Mouse (Mus musculus) liver, embryonic 14.5 days (tissue): ENCODE data around the gene Avp. TPM values are rescaled to one million over a fixed set of nuclear protein-coding genes. Genes with fewer than 3 reads are reported as not detected.

Experiments used
- ATAC-seq: fragments of 200-750 bp; cut with Nextera tagmentation; 2 replicates; pipeline ENCODE4 v1.8.0; 2017; ENCODE audit warnings: moderate number of reproducible peaks, mild to moderate bottlenecking, moderate library complexity; ENCODE audit not compliant: insufficient read depth
- DNase-seq, 3 experiments: peaks; one replicate each; pipeline ENCODE4 v3.0.0-alpha.2; 2012 to 2013; ENCODE audit warnings: low read depth in 3 of 3, low spot score in 3 of 3
- H3K27ac ChIP-seq: fragments of 300-500 bp; sonication (generic); 2 replicates; pipeline ENCODE4 v1.5.1; 2014; ENCODE audit warnings: moderate library complexity, mild to moderate bottlenecking, control low read depth, inconsistent platforms
- H3K27me3 ChIP-seq: fragments of 300-500 bp; sonication (generic); 2 replicates; pipeline ENCODE4 v1.6.1; 2014; ENCODE audit warnings: mild to moderate bottlenecking, low read length, moderate library complexity; ENCODE audit not compliant: control insufficient read depth, insufficient read depth
- H3K36me3 ChIP-seq: fragments of 300-500 bp; sonication (generic); replicated peaks from 2 replicates; pipeline ENCODE4 v1.6.1; 2014; ENCODE audit warnings: low read depth; ENCODE audit not compliant: control insufficient read depth, insufficient read depth
- H3K4me1 ChIP-seq, 2 experiments: fragments of 200-500 bp in 1 of 2; fragments of 300-500 bp in 1 of 2; sonication (generic) in 1 of 2; replicated peaks; 2 replicates each; pipeline ENCODE4 v1.6.1; 2012 to 2014; ENCODE audit warnings: antibody characterized with exemption in 1 of 2, inconsistent platforms in 1 of 2, low read length in 1 of 2; ENCODE audit not compliant: control insufficient read depth in 2 of 2, insufficient read depth in 2 of 2
- H3K4me2 ChIP-seq: fragments of 300-500 bp; sonication (generic); 2 replicates; pipeline ENCODE4 v1.6.1; 2014; ENCODE audit warnings: low read depth, mild to moderate bottlenecking, control low read depth, moderate library complexity
- H3K4me3 ChIP-seq, 2 experiments: fragments of 200-500 bp in 1 of 2; fragments of 300-500 bp in 1 of 2; sonication (generic) in 1 of 2; 2 replicates each; pipeline ENCODE4 v1.5.1; 2012 to 2014; ENCODE audit warnings: low read depth in 2 of 2, low read length in 2 of 2, mild to moderate bottlenecking in 2 of 2, control low read depth in 1 of 2, inconsistent platforms in 1 of 2, moderate library complexity in 1 of 2; ENCODE audit not compliant: insufficient read depth in 1 of 2
- H3K9ac ChIP-seq: fragments of 300-500 bp; sonication (generic); replicated peaks from 2 replicates; pipeline ENCODE4 v1.6.1; 2014; ENCODE audit warnings: mild to moderate bottlenecking, control low read depth, moderate library complexity
- H3K9me3 ChIP-seq: fragments of 300-500 bp; sonication (generic); 2 replicates; pipeline ENCODE4 v1.6.1; 2016; ENCODE audit warnings: low read length, mixed read lengths; ENCODE audit not compliant: control insufficient read depth
- CTCF ChIP-seq: IDR thresholded peaks from 2 replicates; pipeline ENCODE4 v1.5.1; 2016; ENCODE audit warnings: antibody characterized with exemption, low read depth, control low read depth
- EP300 ChIP-seq: IDR thresholded peaks from 2 replicates; pipeline ENCODE4 v1.6.1; 2016; ENCODE audit warnings: antibody characterized with exemption, low read depth
- WGBS: fragments of 180-500 bp; shearing (Covaris S2); extraction: QIAGEN DNeasy Blood & Tissue Kit; methylation state at CpG from one replicate; pipeline ENCODE4 v1.1.7; 2014; ENCODE audit not compliant: insufficient replicate concordance; 5-methylcytosine and 5-hydroxymethylcytosine counted together
- polyA plus RNA-seq, 2 experiments: library from polyadenylated mRNA; depleted of rRNA in 1 of 2; stranded (reverse) in 1 of 2; unstranded in 1 of 2; fragments of >200 nt; fragmentation: Nextera tagmentation in 1 of 2; extraction: Ambion mirVana in 1 of 2; gene quantifications; 2 replicates each; pipeline versions ENCODE4 v1.2.1 to v1.2.3; 2012 to 2014

Avp gene
- polyA plus RNA-seq, 2 experiments, result not detected

DNA sequence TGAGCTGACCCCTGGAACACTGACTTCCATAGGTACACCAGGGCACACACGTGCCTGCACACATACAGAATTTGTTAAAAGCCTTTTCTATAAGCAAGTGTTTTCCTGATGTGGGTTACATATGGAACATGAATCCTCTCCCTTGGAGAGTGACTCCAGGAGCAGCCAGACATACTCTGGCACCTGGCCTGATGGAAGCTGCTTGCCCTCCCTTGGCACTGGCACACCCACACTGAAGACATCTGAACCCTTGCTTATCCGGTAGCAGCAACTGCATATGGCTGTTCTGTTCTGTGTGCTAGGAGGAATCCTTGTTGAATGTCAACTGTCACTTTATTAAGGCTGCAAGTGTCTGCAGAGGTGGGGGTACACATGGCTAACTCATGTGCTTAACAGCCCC lies 8.7 kb upstream of the Avp start:
- Histone ChIP-seq H3K9ac (no peak overlapping the region), H3K36me3 (no peaks in the 10 kb centered on the region; the same call in none of the 2 replicates), H3K27ac (no peak overlapping the region), H3K4me2 (no peak overlapping the region), H3K4me1 (no peaks in the 10 kb centered on the region), H3K9me3 (no peaks in the 10 kb centered on the region), H3K4me3 (no peak overlapping the region), H3K27me3 (no peaks in the 10 kb centered on the region)
- 77% methylated on average over 2 of the region's 2 CpGs for WGBS
- TF ChIP-seq EP300 (no peak), CTCF (no peak)
- DNase-seq, result no peak
- ATAC-seq, result no peak

- no peak overlapping the region for H3K4me2 ChIP-seq
- H3K27ac ChIP-seq, result no peak overlapping the region
- 83% methylated on average over 2 of the region's 2 CpGs for WGBS
- no peaks in the 10 kb centered on the region for H3K27me3 ChIP-seq
- no peak overlapping the region for H3K4me3 ChIP-seq
- ATAC-seq, result no peak
- H3K9ac ChIP-seq, result no peak overlapping the region
- no peaks in the 10 kb centered on the region for H3K9me3 ChIP-seq
- H3K36me3 ChIP-seq, result no peaks in the 10 kb centered on the region; the same call in 1 of the 2 replicates
- DNase-seq, result no peak
- no peaks in the 10 kb centered on the region for H3K4me1 ChIP-seq
- no peak for TF ChIP-seq CTCF
- no peak for TF ChIP-seq EP300
Observed at GRCm38 (mm10) chr2:130589761-130590160, 7.4 kb upstream of the Avp start.

GRCm38 (mm10) chr2:130589157-130589556 lies 6.8 kb upstream of the Avp start:
- WGBS, result 63% methylated on average over 4 of the region's 4 CpGs
- Histone ChIP-seq H3K27ac (no peak overlapping the region), H3K4me3 (no peak overlapping the region), H3K36me3 (no peaks in the 10 kb centered on the region; the same call in 1 of the 2 replicates), H3K4me1 (no peaks in the 10 kb centered on the region), H3K27me3 (no peaks in the 10 kb centered on the region), H3K4me2 (no peak overlapping the region), H3K9me3 (no peaks in the 10 kb centered on the region), H3K9ac (no peak overlapping the region)
- ATAC-seq (no peak), DNase-seq (no peak)
- TF ChIP-seq CTCF, result no peak
- TF ChIP-seq EP300, result no peak

DNA sequence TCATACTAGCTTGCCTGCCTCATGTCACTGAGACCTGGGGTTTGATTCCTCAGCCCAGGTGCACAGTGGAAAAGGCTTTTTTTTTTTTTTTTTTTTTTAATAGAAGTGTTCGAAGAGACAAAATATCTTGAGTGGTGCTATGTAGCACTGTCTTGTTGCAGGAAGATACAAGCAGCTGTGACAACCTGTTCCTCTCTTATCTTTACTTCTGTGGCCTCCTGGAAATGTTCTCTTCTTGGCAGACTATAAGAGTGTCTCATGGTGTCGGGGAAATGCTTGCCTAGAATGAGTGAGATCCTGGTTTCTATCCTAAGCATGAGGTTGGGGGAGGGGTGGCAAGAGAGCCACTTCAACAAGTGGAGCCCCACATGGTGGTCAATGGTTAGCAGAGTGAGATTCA lies 6.0 kb upstream of the Avp start:
- H3K4me2 ChIP-seq, result no peak overlapping the region
- WGBS, result 36% methylated on average over 2 of the region's 2 CpGs

DNA sequence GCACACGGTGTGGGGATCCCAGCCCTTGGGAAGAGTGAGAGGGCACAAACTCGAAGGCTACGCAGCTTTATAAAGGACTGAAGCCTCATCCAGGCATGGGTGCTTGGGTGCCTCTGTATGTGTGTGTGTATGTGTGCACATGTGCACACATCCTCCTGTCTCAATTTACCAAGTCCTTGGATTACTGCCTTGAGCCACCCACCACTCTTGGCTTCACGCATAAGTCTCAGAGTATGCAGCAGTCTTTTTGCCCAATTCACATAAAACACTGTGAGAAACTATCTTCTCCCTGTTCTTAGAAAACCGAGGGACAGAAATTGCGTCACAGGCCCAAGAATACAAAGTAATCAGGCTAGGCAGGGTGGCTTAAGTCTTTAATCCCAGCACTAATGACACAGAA lies 3.7 kb upstream of the Avp start:
- H3K9me3 ChIP-seq, result no peaks in the 10 kb centered on the region
- H3K27me3 ChIP-seq, result peaks cover 18% of the 10 kb centered on the region
- H3K36me3 ChIP-seq, result no peaks in the 10 kb centered on the region; the same call in 1 of the 2 replicates
- 59% methylated on average over 6 of the region's 6 CpGs for WGBS
- no peaks in the 10 kb centered on the region for H3K4me1 ChIP-seq
- H3K4me2 ChIP-seq, result no peak overlapping the region
- DNase-seq (no peak), ATAC-seq (no peak)
- H3K4me3 ChIP-seq, result no peak overlapping the region
- H3K27ac ChIP-seq, result no peak overlapping the region
- TF ChIP-seq EP300, result no peak
- H3K9ac ChIP-seq, result no peak overlapping the region

More for the DNA sequence above, 6.0 kb upstream of the Avp start:
- Histone ChIP-seq H3K9ac (no peak overlapping the region), H3K4me3 (no peak overlapping the region), H3K9me3 (no peaks in the 10 kb centered on the region), H3K36me3 (no peaks in the 10 kb centered on the region; the same call in 1 of the 2 replicates), H3K27me3 (no peaks in the 10 kb centered on the region), H3K4me1 (no peaks in the 10 kb centered on the region), H3K27ac (no peak overlapping the region)
- no peak for DNase-seq
- no peak for ATAC-seq
- TF ChIP-seq CTCF, result no peak
- TF ChIP-seq EP300, result no peak
